Mouse (Mus musculus): ENCODE measurements around the gene Hyal2.
"Not testable (repeated sequence)": the region's sequence is repeated elsewhere in the genome, so short reads cannot be mapped to it uniquely, and the experiment has no call there.

Gene Hyal2

GRCm38 (mm10) chr9:107545199-107545598 lies 22.5 kb upstream of the Hyal2 start:
- intact Hi-C loops (cut with DNase I) = no loop called here

- intact Hi-C loops (cut with DNase I) = no loop called here
Observed at GRCm38 (mm10) chr9:107545602-107546001, 22.1 kb upstream of the Hyal2 start.

- intact Hi-C loops (cut with DNase I) = no loop called here
Observed at GRCm38 (mm10) chr9:107547026-107547425, 20.7 kb upstream of the Hyal2 start, which contains the start of gene Zmynd10. Zmynd10 (plus strand) TSS chr9:107547298.

GRCm38 (mm10) chr9:107547957-107548356 lies 19.8 kb upstream of the Hyal2 start:
- intact Hi-C loops (cut with DNase I) = no loop called here

GRCm38 (mm10) chr9:107548820-107549219 lies 18.9 kb upstream of the Hyal2 start:
- intact Hi-C loops (cut with DNase I) = no loop called here

GRCm38 (mm10) chr9:107549297-107550074 lies 18.3 kb upstream of the Hyal2 start:
- intact Hi-C loops (cut with DNase I) = no loop called here

GRCm38 (mm10) chr9:107550491-107551116 lies 17.1 kb upstream of the Hyal2 start:
- intact Hi-C loops (cut with DNase I) = no loop called here

GRCm38 (mm10) chr9:107551117-107551889 lies 16.4 kb upstream of the Hyal2 start, which contains the start of gene Rassf1:
Rassf1 (plus strand) TSS chr9:107551555.
- intact Hi-C loops (cut with DNase I) = no loop called here

- intact Hi-C loops (cut with DNase I) = no loop called here
Observed at GRCm38 (mm10) chr9:107551890-107552355, 15.8 kb upstream of the Hyal2 start.

GRCm38 (mm10) chr9:107552690-107553393 lies 14.9 kb upstream of the Hyal2 start:
- intact Hi-C loops (cut with DNase I) = no loop called here

GRCm38 (mm10) chr9:107553541-107554318 lies 14.0 kb upstream of the Hyal2 start:
- intact Hi-C loops (cut with DNase I) = no loop called here

- intact Hi-C loops (cut with DNase I) = no loop called here
Observed at GRCm38 (mm10) chr9:107554319-107554825, 13.4 kb upstream of the Hyal2 start.

GRCm38 (mm10) chr9:107555031-107555457 lies 12.7 kb upstream of the Hyal2 start:
- intact Hi-C loops (cut with DNase I) = no loop called here

GRCm38 (mm10) chr9:107555701-107556100 lies 12.0 kb upstream of the Hyal2 start:
- intact Hi-C loops (cut with DNase I) = no loop called here

GRCm38 (mm10) chr9:107556346-107556745 lies 11.4 kb upstream of the Hyal2 start:
- intact Hi-C loops (cut with DNase I) = no loop called here

- intact Hi-C loops (cut with DNase I) = no loop called here
Observed at GRCm38 (mm10) chr9:107563029-107563581, 4.6 kb upstream of the Hyal2 start, which contains the start of gene Tusc2. Tusc2 (plus strand) TSS chr9:107563255.

GRCm38 (mm10) chr9:107565556-107565955 lies 2.2 kb upstream of the Hyal2 start:
- intact Hi-C loops (cut with DNase I) = not testable (repeated sequence)

GRCm38 (mm10) chr9:107566041-107566709 lies 1.6 kb upstream of the Hyal2 start:
- intact Hi-C loops (cut with DNase I) = no loop called here

GRCm38 (mm10) chr9:107566855-107567254 lies 890 bp upstream of the Hyal2 start:
- intact Hi-C loops (cut with DNase I) = no loop called here

All from adrenal gland (tissue).